Mouse (Mus musculus) erythroblast, embryonic 14.5 days (primary cell): ENCODE results near the gene Eif3i.

Source experiments
- GATA1 ChIP-seq: IDR thresholded peaks from 2 replicates; pipeline ENCODE4 v1.6.1; 2012; ENCODE audit warnings: low read length, inconsistent platforms, mixed read lengths
- TAL1 ChIP-seq: IDR thresholded peaks from 3 replicates; pipeline ENCODE4 v1.6.1; 2012; ENCODE audit warnings: low read length, inconsistent platforms, mixed read lengths

DNA sequence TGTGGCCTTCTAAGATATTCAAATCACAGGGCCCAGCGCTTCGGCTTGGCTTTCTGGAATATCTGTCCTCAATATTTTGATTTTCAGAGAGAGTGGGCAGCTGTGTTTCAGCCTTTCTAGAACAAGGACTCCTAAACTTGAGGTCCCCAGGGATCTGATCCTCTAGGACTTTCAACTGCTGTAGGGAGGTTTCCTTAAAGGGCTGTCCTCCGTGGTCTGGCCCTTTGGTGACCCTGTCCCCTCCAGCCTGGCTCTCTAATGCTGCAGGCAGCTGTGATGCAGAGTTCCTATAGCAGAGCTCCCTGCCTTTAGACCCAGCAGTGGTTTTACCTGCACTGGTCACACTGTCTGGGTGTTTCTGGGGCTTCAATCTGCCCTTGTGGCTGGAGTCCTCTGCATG, 16.2 kb upstream of the Eif3i start:
- no peak for TF ChIP-seq GATA1
- TF ChIP-seq TAL1, result no peak
